Mouse (Mus musculus): Measurements from ENCODE around the gene Olfr263. TPM values are rescaled to one million over a fixed set of nuclear protein-coding genes. Genes with fewer than 3 reads are reported as not detected.

The Olfr263 gene
- polyA plus RNA-seq, 1 experiment from 2014 or later: not detected

Other genes starting within 250 kb of the Olfr263 start
- gene Olfr1370, start 54.7 kb upstream of the Olfr263 start, polyA plus RNA-seq (2015; fragmentation: Nextera tagmentation; extraction: Ambion mirVana): not detected in 2 replicates
- gene Olfr1369-ps1, start 18.2 kb upstream of the Olfr263 start, polyA plus RNA-seq (2015; fragmentation: Nextera tagmentation; extraction: Ambion mirVana): 0.14 and 0.18 TPM in 2 replicates
- not detected in 2 replicates for gene Olfr1368, start 16.2 kb downstream of the Olfr263 start, polyA plus RNA-seq (2015; fragmentation: Nextera tagmentation; extraction: Ambion mirVana)
- 160 and 174 TPM in 2 replicates for gene Trim27, start 49.8 kb downstream of the Olfr263 start, polyA plus RNA-seq (2015; fragmentation: Nextera tagmentation; extraction: Ambion mirVana)
- not detected in 2 replicates for gene Gpx5, start 163.1 kb downstream of the Olfr263 start, polyA plus RNA-seq (2015; fragmentation: Nextera tagmentation; extraction: Ambion mirVana)
- 1.7 and 1.9 TPM in 2 replicates for gene Gpx6, start 182.5 kb downstream of the Olfr263 start, polyA plus RNA-seq (2015; fragmentation: Nextera tagmentation; extraction: Ambion mirVana)
- gene Olfr1367, start 217.3 kb downstream of the Olfr263 start, polyA plus RNA-seq (2015; fragmentation: Nextera tagmentation; extraction: Ambion mirVana): not detected in 2 replicates
- 10.4 and 11.3 TPM in 2 replicates for gene Zscan12, start 233.2 kb downstream of the Olfr263 start, polyA plus RNA-seq (2015; fragmentation: Nextera tagmentation; extraction: Ambion mirVana)